13 mouse cellular contexts compared by ENCODE assay signal in genomic region chr12:4206106-4206505, GRCm38 (mm10). TPM values are rescaled to one million over a fixed set of nuclear protein-coding genes. Genes with fewer than 3 reads are reported as not detected.
DNase-seq lines count a peak whose midpoint lies in the region.
"Had no signal": no experiment of that assay in that cellular context is flagged by ENCODE, and none has a peak within 500 bp of the region (broad histone marks: within the 10 kb centered on the region; RNA-seq: fewer than 3 reads in every experiment).

No protein-coding gene starts in this region.

- DNase-seq in heart, adult 11 months: peak; percentile 80
- no peak for DNase-seq in heart, adult 18-20 months
- DNase-seq in testis, postnatal 10 days (ENCODE audit: low spot score): peak; percentile 33
- no peak for DNase-seq in testis, postnatal 14 days (ENCODE audit: low spot score)
- DNase-seq: adrenal gland, adult 2 months; adrenal gland, postnatal 10 days; adrenal gland, postnatal 25 days; cerebellum, adult 11 months; cerebellum, adult 18-20 months; cerebellum, adult 8-10 months; cerebellum, postnatal 10 days; cerebellum, postnatal 36 days; embryo, embryonic 11 days had no signal

RNA-seq across cellular contexts. Expression of gene Ptrhd1, which starts 27.7 kb away (rescaled TPM):
- 1 to 10 TPM; 3.9 to 4.6 TPM for total RNA-seq in heart, adult 18-20 months (2021)

RNA-seq across cellular contexts. Expression of gene Cenpo, which starts 28.0 kb away (rescaled TPM):
- total RNA-seq in heart, adult 18-20 months (2021): 1 to 10 TPM; 1.8 to 2.9 TPM

Comparison
In these comparisons a context has a peak if more than half of its experiments do, and no peak if none do; other contexts are left out.
1. DNase-seq: peak in heart, adult 11 months (single experiment) and testis, postnatal 10 days (single experiment); none in heart, adult 18-20 months (0 of 2) and testis, postnatal 14 days (single experiment).